Mouse (Mus musculus) lung, embryonic 15.5 days (tissue): ENCODE measurements around the gene Grap2. TPM values are rescaled to one million over a fixed set of nuclear protein-coding genes. Genes with fewer than 3 reads are reported as not detected.

Source experiments
- ATAC-seq: fragments of 200-750 bp; cut with Nextera tagmentation; 2 replicates; pipeline ENCODE4 v1.8.0; 2017; ENCODE audit warnings: moderate number of reproducible peaks, borderline replicate concordance; ENCODE audit not compliant: low FRiP score, low TSS enrichment; ENCODE audit errors: extremely low read depth
- H3K27ac ChIP-seq: fragments of 300-500 bp; sonication (generic); 2 replicates; pipeline ENCODE4 v1.5.1; 2015; ENCODE audit warnings: moderate library complexity, mild to moderate bottlenecking, inconsistent platforms
- H3K27me3 ChIP-seq: fragments of 300-500 bp; sonication (generic); 2 replicates; pipeline ENCODE4 v1.6.1; 2015; ENCODE audit warnings: inconsistent platforms
- H3K36me3 ChIP-seq: fragments of 300-500 bp; sonication (generic); 2 replicates; pipeline ENCODE4 v1.6.1; 2015; ENCODE audit warnings: inconsistent platforms
- H3K4me1 ChIP-seq: fragments of 300-500 bp; sonication (generic); 2 replicates; pipeline ENCODE4 v1.6.1; 2015; ENCODE audit warnings: inconsistent platforms
- H3K4me2 ChIP-seq: fragments of 300-500 bp; sonication (generic); 2 replicates; pipeline ENCODE4 v1.6.1; 2015; ENCODE audit warnings: inconsistent platforms, mild to moderate bottlenecking, moderate library complexity
- H3K4me3 ChIP-seq: fragments of 300-500 bp; sonication (generic); 2 replicates; pipeline ENCODE4 v1.5.1; 2015; ENCODE audit warnings: mild to moderate bottlenecking, inconsistent platforms
- H3K9ac ChIP-seq: fragments of 300-500 bp; sonication (generic); 2 replicates; pipeline ENCODE4 v1.6.1; 2015; ENCODE audit warnings: inconsistent platforms
- H3K9me3 ChIP-seq: fragments of 300-500 bp; sonication (generic); 2 replicates; pipeline ENCODE4 v1.6.1; 2016; ENCODE audit warnings: inconsistent platforms
- WGBS: fragments of 180-500 bp; shearing (Covaris S2); methylation state at CpG from one replicate; pipeline ENCODE4 v1.1.7; 2015; 5-methylcytosine and 5-hydroxymethylcytosine counted together
- polyA plus RNA-seq: library from polyadenylated mRNA; unstranded; fragments of >200 nt; fragmentation: Nextera tagmentation; extraction: Ambion mirVana; gene quantifications from 2 replicates; pipeline ENCODE4 v1.2.1, GENCODE M21; 2015

Gene Grap2
- polyA plus RNA-seq, 1 experiment from 2014 or later = 2.4 TPM

DNA sequence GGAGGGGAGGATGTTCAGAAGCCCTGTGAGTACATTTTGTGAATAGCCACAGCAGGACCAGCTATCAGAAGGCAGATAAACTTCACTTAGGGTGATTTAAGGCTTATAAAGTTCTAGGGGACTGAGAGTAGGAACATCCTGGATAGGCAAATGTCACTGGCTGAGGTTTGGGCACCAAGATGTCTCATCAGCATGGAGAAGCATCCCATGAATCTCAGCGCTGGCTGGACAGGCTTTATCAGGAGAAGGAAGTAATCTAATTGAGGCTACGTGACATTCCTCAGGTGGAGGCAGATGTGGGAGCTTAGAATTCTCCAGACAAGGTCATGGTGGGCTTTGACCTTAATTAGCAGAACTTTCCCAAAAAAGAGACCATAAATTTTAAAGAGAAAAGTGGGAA, 16.4 kb upstream of the Grap2 start:
- H3K4me3 ChIP-seq = no peak overlapping the region
- H3K36me3 ChIP-seq = no peaks in the 10 kb centered on the region
- H3K27me3 ChIP-seq = peaks cover 6% of the 10 kb centered on the region; the same call in 1 of the 2 replicates
- H3K9ac ChIP-seq = no peak overlapping the region
- ATAC-seq = no peak
- H3K4me2 ChIP-seq = no peak overlapping the region
- H3K27ac ChIP-seq = no peak overlapping the region
- H3K4me1 ChIP-seq = peaks cover 6% of the 10 kb centered on the region; the same call in 1 of the 2 replicates
- H3K9me3 ChIP-seq = no peaks in the 10 kb centered on the region
- 51% methylated on average over 2 of the region's 2 CpGs for WGBS

- Histone ChIP-seq H3K36me3 (no peaks in the 10 kb centered on the region), H3K4me2 (no peak overlapping the region), H3K4me1 (peaks cover 6% of the 10 kb centered on the region; the same call in 1 of the 2 replicates), H3K9me3 (no peaks in the 10 kb centered on the region), H3K4me3 (no peak overlapping the region), H3K9ac (no peak overlapping the region), H3K27ac (no peak overlapping the region), H3K27me3 (peaks cover 6% of the 10 kb centered on the region; the same call in 1 of the 2 replicates)
- no peak for ATAC-seq
- WGBS = 71% methylated on average over 4 of the region's 4 CpGs
These were observed 14.6 kb upstream of the Grap2 start for GRCm38 (mm10) chr15:80557745-80558144.

GRCm38 (mm10) chr15:80559534-80559933, 12.9 kb upstream of the Grap2 start:
- Histone ChIP-seq H3K27me3 (peaks cover 6% of the 10 kb centered on the region; the same call in 1 of the 2 replicates), H3K27ac (no peak overlapping the region), H3K9me3 (no peaks in the 10 kb centered on the region), H3K4me2 (no peak overlapping the region), H3K4me1 (peaks cover 6% of the 10 kb centered on the region; the same call in 1 of the 2 replicates), H3K4me3 (no peak overlapping the region), H3K36me3 (no peaks in the 10 kb centered on the region), H3K9ac (no peak overlapping the region)
- WGBS = 17% methylated on average over 12 of the region's 12 CpGs
- no peak for ATAC-seq

DNA sequence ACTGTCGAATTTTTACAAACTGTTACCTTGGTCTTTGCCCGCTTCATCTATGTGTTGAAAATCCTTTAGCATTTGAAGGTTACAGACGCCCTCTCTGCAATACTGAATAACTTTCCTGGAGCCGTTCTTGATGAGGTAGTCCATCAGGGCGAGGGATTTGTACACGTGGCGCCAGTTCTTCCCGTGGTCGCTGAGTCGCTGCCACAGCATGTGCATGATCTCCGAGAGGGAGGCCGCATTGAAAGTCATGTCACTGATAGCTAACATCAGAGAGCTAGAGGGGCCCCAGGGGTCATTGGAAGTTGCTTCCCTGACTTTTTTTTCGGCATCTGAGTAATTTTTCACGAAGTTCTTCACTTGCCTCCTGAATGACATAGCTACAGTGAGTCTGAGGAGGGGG, 12.4 kb upstream of the Grap2 start:
- no peak overlapping the region for H3K27ac ChIP-seq

GRCm38 (mm10) chr15:80560646-80561580, 11.5 kb upstream of the Grap2 start:
- H3K4me1 ChIP-seq = peaks cover 6% of the 10 kb centered on the region; the same call in 1 of the 2 replicates
- peaks cover 6% of the 10 kb centered on the region; the same call in 1 of the 2 replicates for H3K27me3 ChIP-seq
- no peak overlapping the region for H3K4me2 ChIP-seq
- H3K36me3 ChIP-seq = no peaks in the 10 kb centered on the region
- 55% methylated on average over 15 of the region's 15 CpGs for WGBS
- no peak overlapping the region for H3K27ac ChIP-seq
- H3K9me3 ChIP-seq = no peaks in the 10 kb centered on the region
- H3K9ac ChIP-seq = no peak overlapping the region
- no peak overlapping the region for H3K4me3 ChIP-seq
- ATAC-seq = no peak

More for the DNA sequence above, 12.4 kb upstream of the Grap2 start:
- Histone ChIP-seq H3K9ac (no peak overlapping the region), H3K4me1 (peaks cover 6% of the 10 kb centered on the region; the same call in 1 of the 2 replicates), H3K4me3 (no peak overlapping the region), H3K4me2 (no peak overlapping the region), H3K9me3 (no peaks in the 10 kb centered on the region), H3K27me3 (peaks cover 6% of the 10 kb centered on the region; the same call in 1 of the 2 replicates), H3K36me3 (no peaks in the 10 kb centered on the region)
- ATAC-seq = no peak
- 30% methylated on average over 14 of the region's 14 CpGs for WGBS

GRCm38 (mm10) chr15:80562446-80562845, 9.9 kb upstream of the Grap2 start:
- H3K27ac ChIP-seq = no peak overlapping the region
- WGBS = 60% methylated on average over 3 of the region's 3 CpGs
- ATAC-seq = no peak
- no peaks in the 10 kb centered on the region for H3K36me3 ChIP-seq
- no peak overlapping the region for H3K9ac ChIP-seq
- no peak overlapping the region for H3K4me3 ChIP-seq
- H3K4me2 ChIP-seq = no peak overlapping the region
- no peaks in the 10 kb centered on the region for H3K9me3 ChIP-seq
- peaks cover 6% of the 10 kb centered on the region; the same call in 1 of the 2 replicates for H3K4me1 ChIP-seq
- H3K27me3 ChIP-seq = peaks cover 6% of the 10 kb centered on the region; the same call in 1 of the 2 replicates

- Histone ChIP-seq H3K36me3 (no peaks in the 10 kb centered on the region), H3K27me3 (peaks cover 6% of the 10 kb centered on the region; the same call in 1 of the 2 replicates)
- WGBS = 91% methylated on average over 6 of the region's 6 CpGs
These were observed 8.7 kb upstream of the Grap2 start for GRCm38 (mm10) chr15:80563634-80564208.

DNA sequence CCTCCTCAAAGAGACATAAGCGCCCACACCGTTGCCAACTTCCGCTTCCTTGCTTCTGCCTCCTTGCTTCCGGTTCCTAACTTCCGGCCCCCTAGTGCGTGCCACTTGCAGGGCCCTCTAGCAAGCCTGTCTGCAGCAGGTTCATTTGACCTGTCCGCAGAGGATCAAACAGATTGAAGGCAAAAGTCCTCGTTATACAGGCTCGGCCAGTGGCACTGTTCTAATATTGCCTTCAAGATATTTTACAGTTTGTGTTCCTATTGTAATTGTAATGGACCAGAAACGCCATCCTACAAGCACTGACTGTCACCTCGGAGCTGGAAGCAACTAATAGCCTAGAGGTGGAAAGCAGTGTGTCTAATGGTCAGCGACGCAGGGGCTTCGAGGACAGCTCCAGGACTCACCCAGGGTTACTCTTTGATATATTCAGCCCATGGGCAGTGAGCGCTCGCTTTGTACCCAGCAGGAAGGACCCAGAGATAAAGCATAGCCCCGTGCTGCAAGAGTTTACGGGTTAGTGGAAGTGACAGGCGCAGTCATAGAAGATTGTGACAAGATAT, 7.2 kb upstream of the Grap2 start, which contains the start of gene Enthd1:
Gene Enthd1 (minus strand): TSS at position 51 of the 560 bp plus-strand sequence.
- H3K9me3 ChIP-seq = no peaks in the 10 kb centered on the region
- no peak within 1 kb of the TSS for H3K4me3 ChIP-seq
- WGBS = 81% methylated on average over 19 of the region's 19 CpGs
- no peak within 1 kb of the TSS for H3K27ac ChIP-seq
- H3K4me2 ChIP-seq = no peak within 1 kb of the TSS
- ATAC-seq = no peak
- H3K27me3 ChIP-seq = peaks cover under 1% of the 10 kb centered on the region; the same call in 1 of the 2 replicates
- no peak within 1 kb of the TSS for H3K9ac ChIP-seq
- peaks cover under 1% of the 10 kb centered on the region; the same call in 1 of the 2 replicates for H3K4me1 ChIP-seq
- H3K36me3 ChIP-seq = no peaks in the 10 kb centered on the region

More at GRCm38 (mm10) chr15:80563634-80564208, 8.7 kb upstream of the Grap2 start:
- H3K4me2 ChIP-seq = no peak overlapping the region
- peaks cover 6% of the 10 kb centered on the region; the same call in 1 of the 2 replicates for H3K4me1 ChIP-seq
- no peak overlapping the region for H3K4me3 ChIP-seq
- no peak overlapping the region for H3K27ac ChIP-seq
- no peak for ATAC-seq
- no peaks in the 10 kb centered on the region for H3K9me3 ChIP-seq
- no peak overlapping the region for H3K9ac ChIP-seq

GRCm38 (mm10) chr15:80566696-80567095, 5.7 kb upstream of the Grap2 start:
- Histone ChIP-seq H3K36me3 (no peaks in the 10 kb centered on the region), H3K9ac (no peak overlapping the region), H3K27me3 (peaks cover 3% of the 10 kb centered on the region; the same call in 1 of the 2 replicates), H3K9me3 (no peaks in the 10 kb centered on the region), H3K4me1 (no peaks in the 10 kb centered on the region), H3K4me3 (no peak overlapping the region), H3K27ac (no peak overlapping the region), H3K4me2 (no peak overlapping the region)
- 86% methylated on average over 6 of the region's 6 CpGs for WGBS
- ATAC-seq = no peak

DNA sequence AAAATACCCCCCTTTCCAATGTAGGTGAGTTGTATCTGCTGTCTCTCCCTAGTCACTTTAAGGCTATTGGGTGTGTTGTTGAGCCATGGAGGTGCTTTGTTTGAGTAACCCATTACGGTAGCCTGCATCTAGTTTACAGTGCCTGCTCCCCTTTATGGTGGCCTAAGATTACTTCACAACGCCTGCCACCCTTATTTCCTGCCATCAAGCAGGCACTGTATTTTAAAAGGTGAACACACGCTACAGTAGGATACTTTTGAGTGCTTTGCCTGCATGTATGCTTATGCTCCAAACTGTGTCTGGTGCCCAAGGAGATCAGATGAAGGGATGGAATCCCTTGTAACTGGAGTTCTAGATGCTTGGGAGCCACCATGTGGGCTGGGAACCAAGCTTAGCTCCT, 5.3 kb upstream of the Grap2 start:
- 67% methylated on average over 3 of the region's 3 CpGs for WGBS
- Histone ChIP-seq H3K9me3 (no peaks in the 10 kb centered on the region), H3K4me3 (no peak overlapping the region), H3K4me1 (no peaks in the 10 kb centered on the region), H3K4me2 (no peak overlapping the region), H3K27me3 (peaks cover 8% of the 10 kb centered on the region; the same call in 1 of the 2 replicates), H3K36me3 (no peaks in the 10 kb centered on the region), H3K9ac (no peak overlapping the region), H3K27ac (no peak overlapping the region)
- no peak for ATAC-seq

DNA sequence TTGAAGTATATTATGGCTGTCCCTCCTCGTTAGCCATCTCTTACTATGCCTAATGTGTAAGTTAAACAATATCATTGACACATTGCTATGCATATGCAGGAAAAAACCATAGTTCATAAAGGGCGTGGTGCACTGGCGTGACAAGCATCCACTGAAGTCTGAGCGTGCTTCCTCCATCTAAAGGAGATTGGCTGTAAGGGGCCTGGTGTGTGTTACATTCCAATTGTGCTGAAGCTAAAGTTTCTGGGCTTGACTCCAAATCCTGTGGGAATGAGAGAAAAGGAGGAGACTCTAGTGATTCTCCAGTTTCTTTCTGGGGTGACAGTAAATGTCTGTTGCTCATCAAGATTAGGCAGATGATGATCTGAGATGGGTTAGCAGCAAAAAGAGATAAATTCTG, 4.7 kb upstream of the Grap2 start:
- Histone ChIP-seq H3K27ac (no peak overlapping the region), H3K4me1 (no peaks in the 10 kb centered on the region), H3K4me2 (no peak overlapping the region), H3K27me3 (peaks cover 9% of the 10 kb centered on the region; the same call in 1 of the 2 replicates), H3K9me3 (no peaks in the 10 kb centered on the region), H3K9ac (no peak overlapping the region), H3K36me3 (no peaks in the 10 kb centered on the region), H3K4me3 (no peak overlapping the region)
- ATAC-seq = no peak
- WGBS = 41% methylated on average over 4 of the region's 4 CpGs
